Mouse (Mus musculus) brain, embryonic 14.5 days (tissue): ENCODE measurements around the gene 4921539E11Rik.

Source experiments
- CTCF ChIP-seq: fragments of 200-500 bp; IDR thresholded peaks from 2 replicates; pipeline ENCODE4 v1.5.1; 2012; ENCODE audit warnings: inconsistent platforms, mild to moderate bottlenecking, moderate library complexity, borderline replicate concordance; ENCODE audit not compliant: insufficient read depth, insufficient read length; ENCODE audit errors: extremely low read depth
- POLR2A ChIP-seq: fragments of 200-500 bp; IDR thresholded peaks from 2 replicates; pipeline ENCODE4 v1.6.1; 2012; ENCODE audit warnings: mild to moderate bottlenecking, inconsistent platforms, borderline replicate concordance; ENCODE audit not compliant: poor library complexity, insufficient read depth, insufficient read length, severe bottlenecking; ENCODE audit errors: extremely low read depth

- TF ChIP-seq POLR2A (peak; percentile 94), CTCF (peak; percentile 31; the same call in 1 of the 2 replicates)
Observed at GRCm38 (mm10) chr4:103214925-103215820, 75.5 kb downstream of the 4921539E11Rik start, which contains the start of gene Slc35d1.
